Mouse (Mus musculus) embryonic facial prominence, embryonic 11.5 days (tissue): ENCODE results near the gene Bclaf3. TPM values are rescaled to one million over a fixed set of nuclear protein-coding genes. Genes with fewer than 3 reads are reported as not detected.

ENCODE experiments used
- ATAC-seq: fragments of 200-750 bp; cut with Nextera tagmentation; replicated peaks from 2 replicates; pipeline ENCODE4 v1.8.0; 2017; ENCODE audit warnings: low read depth; ENCODE audit not compliant: insufficient number of reproducible peaks, low FRiP score, low TSS enrichment
- DNase-seq: peaks from one replicate; pipeline ENCODE4 v3.0.0-alpha.2; 2015; ENCODE audit warnings: low spot score
- H3K27ac ChIP-seq: fragments of 300-500 bp; sonication (generic); replicated peaks from 2 replicates; pipeline ENCODE4 v1.5.1; 2014; ENCODE audit warnings: mild to moderate bottlenecking, low read depth, low read length, control low read depth
- H3K27me3 ChIP-seq: fragments of 300-500 bp; sonication (generic); 2 replicates; pipeline ENCODE4 v1.6.1; 2014; ENCODE audit warnings: mild to moderate bottlenecking, low read length, moderate library complexity, mixed read lengths; ENCODE audit not compliant: control insufficient read depth, insufficient read depth
- H3K36me3 ChIP-seq: fragments of 300-500 bp; sonication (generic); replicated peaks from 2 replicates; pipeline ENCODE4 v1.6.1; 2014; ENCODE audit warnings: low read depth, mild to moderate bottlenecking, low read length, moderate library complexity, mixed read lengths; ENCODE audit not compliant: control insufficient read depth, insufficient read depth
- H3K4me1 ChIP-seq: fragments of 300-500 bp; sonication (generic); 2 replicates; pipeline ENCODE4 v1.6.1; 2014; ENCODE audit warnings: low read length, mixed read lengths; ENCODE audit not compliant: control insufficient read depth, insufficient read depth
- H3K4me2 ChIP-seq: fragments of 300-500 bp; sonication (generic); 2 replicates; pipeline ENCODE4 v1.6.1; 2014; ENCODE audit warnings: low read depth, mild to moderate bottlenecking, control low read depth, low read length, moderate library complexity
- H3K4me3 ChIP-seq: fragments of 300-500 bp; sonication (generic); 2 replicates; pipeline ENCODE4 v1.5.1; 2014; ENCODE audit warnings: low read depth, low read length, control low read depth
- H3K9ac ChIP-seq: fragments of 300-500 bp; sonication (generic); replicated peaks from 2 replicates; pipeline ENCODE4 v1.6.1; 2014; ENCODE audit warnings: mild to moderate bottlenecking, control low read depth, low read length
- H3K9me3 ChIP-seq: fragments of 300-500 bp; sonication (generic); replicated peaks from 2 replicates; pipeline ENCODE4 v1.6.1; 2016; ENCODE audit warnings: mild to moderate bottlenecking, low read length, inconsistent platforms, mixed read lengths; ENCODE audit not compliant: control insufficient read depth
- WGBS: fragments of 180-500 bp; shearing (Covaris S2); extraction: QIAGEN DNeasy Blood & Tissue Kit; methylation state at CpG from one replicate; pipeline ENCODE4 v1.1.7; 2014; 5-methylcytosine and 5-hydroxymethylcytosine counted together
- polyA plus RNA-seq: library from polyadenylated mRNA; unstranded; fragments of >200 nt; fragmentation: Nextera tagmentation; extraction: Ambion mirVana; gene quantifications from 2 replicates; pipeline ENCODE4 v1.2.1, GENCODE M21; 2014

The Bclaf3 gene
- polyA plus RNA-seq, 1 experiment from 2014 or later: 19.9 TPM

DNA sequence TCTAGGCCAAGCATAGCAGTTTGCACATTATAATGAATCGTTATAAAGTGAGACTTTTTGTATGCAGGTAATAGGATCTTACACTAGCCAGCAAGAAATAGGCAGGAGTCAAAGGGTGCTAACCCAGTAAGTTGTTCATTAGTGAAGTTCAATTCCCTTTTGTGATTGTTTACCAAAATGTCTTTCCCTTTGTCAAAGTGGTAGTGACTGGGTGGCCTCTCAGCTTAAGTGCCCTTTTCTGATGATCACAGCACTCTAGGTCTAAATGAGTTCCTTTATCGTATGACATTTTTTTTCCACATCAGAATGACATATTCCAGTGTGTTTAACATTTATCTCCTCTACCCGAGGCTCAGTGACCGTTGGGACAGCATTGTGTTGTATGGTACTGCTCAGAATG, 102.1 kb downstream of the Bclaf3 start:
- Histone ChIP-seq H3K27me3 (no peaks in the 10 kb centered on the region), H3K27ac (no peak overlapping the region), H3K4me2 (peak overlapping the region; percentile 56), H3K9me3 (no peaks in the 10 kb centered on the region), H3K4me3 (peak overlapping the region; percentile 39; the same call in 1 of the 2 replicates), H3K36me3 (no peaks in the 10 kb centered on the region), H3K9ac (no peak overlapping the region), H3K4me1 (no peaks in the 10 kb centered on the region)
- ATAC-seq: no peak
- no peak for DNase-seq
- 52% methylated on average over 4 of the region's 4 CpGs for WGBS

DNA sequence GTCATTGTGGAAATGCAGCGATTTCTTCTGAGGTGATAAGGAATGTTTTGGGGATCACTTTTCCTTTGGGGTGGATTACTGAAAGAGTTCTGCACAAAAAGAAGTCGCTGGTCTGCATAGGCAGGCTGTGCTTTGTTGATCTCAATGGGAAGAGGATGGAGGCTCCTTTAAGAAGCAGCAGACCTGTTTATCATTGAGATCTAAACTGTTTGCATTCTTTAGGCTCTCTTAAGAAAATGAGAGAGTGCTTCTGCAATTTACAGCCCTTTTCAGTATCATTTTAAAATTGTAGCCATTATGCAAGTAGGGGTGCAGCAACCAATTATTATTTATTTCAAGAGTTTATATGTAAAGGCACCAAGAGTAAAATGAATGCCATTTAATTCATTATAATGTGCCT, 102.7 kb downstream of the Bclaf3 start:
- DNase-seq (no peak), ATAC-seq (no peak)
- Histone ChIP-seq H3K4me3 (no peak overlapping the region), H3K4me2 (no peak overlapping the region), H3K27ac (no peak overlapping the region), H3K36me3 (no peaks in the 10 kb centered on the region), H3K9me3 (no peaks in the 10 kb centered on the region), H3K27me3 (no peaks in the 10 kb centered on the region), H3K9ac (no peak overlapping the region), H3K4me1 (no peaks in the 10 kb centered on the region)
- WGBS: 33% methylated on average over 2 of the region's 2 CpGs

DNA sequence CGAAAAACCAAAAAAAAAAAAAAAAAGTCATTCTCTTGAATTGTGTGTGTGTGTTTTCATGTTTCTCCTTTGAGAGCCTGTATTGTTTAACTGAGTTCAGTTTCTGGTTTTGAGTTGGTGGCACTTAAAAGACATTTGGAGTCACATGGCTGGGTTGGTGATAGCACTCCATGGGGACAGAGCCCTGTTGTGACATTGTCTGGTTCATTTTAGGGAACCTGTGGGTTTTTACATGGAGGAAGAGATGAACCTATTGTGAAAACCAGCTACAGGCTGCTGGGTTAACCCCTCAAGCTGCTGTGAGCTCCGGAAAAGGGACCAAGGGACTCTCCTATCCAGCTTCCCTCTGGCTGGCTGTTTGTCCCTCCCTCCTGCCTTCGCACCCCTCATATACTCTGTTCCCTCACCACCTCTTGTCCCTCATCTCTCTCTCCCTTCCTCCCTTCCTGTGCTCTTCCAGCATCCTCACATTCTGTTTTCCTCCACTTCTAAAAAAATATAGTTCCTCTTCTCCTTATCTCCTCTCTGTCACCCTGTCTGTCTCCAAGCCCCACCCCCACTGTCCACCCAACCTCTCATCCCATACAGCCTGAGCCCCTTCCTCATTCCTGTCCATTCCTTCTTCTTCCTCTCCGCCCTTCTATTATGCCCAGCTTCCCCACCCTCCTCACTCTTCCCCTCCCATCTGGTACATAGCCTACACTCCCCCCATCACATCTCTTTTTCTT, 112.2 kb downstream of the Bclaf3 start:
- DNase-seq (no peak), ATAC-seq (no peak)
- 85% methylated on average over 4 of the region's 4 CpGs for WGBS
- Histone ChIP-seq H3K4me1 (no peaks in the 10 kb centered on the region), H3K4me2 (no peak overlapping the region), H3K9me3 (no peaks in the 10 kb centered on the region), H3K36me3 (no peaks in the 10 kb centered on the region), H3K27ac (no peak overlapping the region), H3K9ac (no peak overlapping the region), H3K27me3 (no peaks in the 10 kb centered on the region; the same call in 1 of the 2 replicates), H3K4me3 (no peak overlapping the region)

DNA sequence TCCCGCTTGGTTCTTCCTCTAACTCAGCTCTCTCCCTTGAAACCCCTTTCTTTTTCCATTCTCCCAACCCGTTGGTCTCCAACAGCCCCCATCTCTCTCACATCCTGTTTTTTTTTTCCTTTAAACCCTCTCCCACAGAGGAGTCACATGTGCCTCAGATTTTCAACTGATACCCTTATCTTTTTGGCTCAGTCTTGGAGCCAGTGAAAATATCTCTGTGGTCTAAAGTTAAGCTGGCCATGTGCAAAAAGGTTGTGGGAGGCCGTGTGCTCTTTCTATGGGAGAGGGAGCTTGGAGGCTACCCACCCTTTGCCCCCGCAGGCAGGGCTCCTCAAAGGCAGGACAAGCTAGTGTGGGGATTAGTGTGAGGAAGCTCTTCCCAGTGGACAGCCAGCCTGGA, 113.5 kb downstream of the Bclaf3 start:
- H3K27ac ChIP-seq: no peak overlapping the region
- no peaks in the 10 kb centered on the region for H3K36me3 ChIP-seq
- 75% methylated on average over 4 of the region's 4 CpGs for WGBS
- no peaks in the 10 kb centered on the region; the same call in 1 of the 2 replicates for H3K27me3 ChIP-seq
- no peaks in the 10 kb centered on the region for H3K9me3 ChIP-seq
- no peak overlapping the region for H3K4me3 ChIP-seq
- H3K4me1 ChIP-seq: no peaks in the 10 kb centered on the region
- DNase-seq: no peak
- no peak for ATAC-seq
- no peak overlapping the region for H3K4me2 ChIP-seq
- no peak overlapping the region for H3K9ac ChIP-seq

Other genes with a start within 250 kb of the Bclaf3 start
- gene Eif1ax, start 154.5 kb upstream of the Bclaf3 start, polyA plus RNA-seq: 151 and 165 TPM in 2 replicates
- gene Map7d2, start 112.1 kb upstream of the Bclaf3 start, polyA plus RNA-seq: 6.6 and 6.7 TPM in 2 replicates
- 35.1 and 36.0 TPM in 2 replicates for gene Sh3kbp1, start 100.6 kb downstream of the Bclaf3 start, polyA plus RNA-seq